Mouse (Mus musculus) layer of hippocampus, adult 6 months (tissue): ENCODE data around the gene Gm17654. TPM values are rescaled to one million over a fixed set of nuclear protein-coding genes. Genes with fewer than 3 reads are reported as not detected.

Experiments
- long read RNA-seq, 2 experiments: library from polyadenylated mRNA; unstranded; transcript quantifications; one replicate each; pipeline ENCODE4 v2.0.0; 2019 to 2020
- polyA plus RNA-seq: library from polyadenylated mRNA; unstranded; fragments of <200 nt; fragmentation: Nextera tagmentation; gene quantifications from 2 replicates; pipeline ENCODE4 v1.2.3, GENCODE M21; 2021

Gm17654 gene
- not detected in 2 replicates for polyA plus RNA-seq
- long read RNA-seq, experiment 1 = 0 reads
- long read RNA-seq, experiment 2 = 0 reads

DNA sequence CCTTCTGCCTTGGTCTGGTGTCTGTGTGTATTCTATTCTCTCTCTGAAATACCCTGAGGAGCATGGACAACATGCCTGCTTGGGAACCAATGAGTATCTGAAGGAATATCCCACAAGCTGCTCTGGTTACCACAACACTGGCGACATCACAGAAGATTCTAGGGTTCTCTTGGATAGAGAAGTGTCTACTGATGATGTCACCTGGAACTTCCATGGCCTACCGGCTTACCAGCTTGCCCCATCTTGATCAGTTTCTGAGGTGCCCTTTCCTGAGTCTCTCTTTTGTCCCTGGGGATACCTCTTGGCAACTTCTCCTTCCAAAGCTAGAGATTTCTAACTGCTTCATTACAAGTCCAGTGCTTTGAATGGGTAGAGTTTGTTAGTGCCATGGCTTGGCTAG, at the start of gene Gm17654:
Gene Gm17654 (minus strand): TSS at position 101 of the 400 bp plus-strand sequence.

DNA sequence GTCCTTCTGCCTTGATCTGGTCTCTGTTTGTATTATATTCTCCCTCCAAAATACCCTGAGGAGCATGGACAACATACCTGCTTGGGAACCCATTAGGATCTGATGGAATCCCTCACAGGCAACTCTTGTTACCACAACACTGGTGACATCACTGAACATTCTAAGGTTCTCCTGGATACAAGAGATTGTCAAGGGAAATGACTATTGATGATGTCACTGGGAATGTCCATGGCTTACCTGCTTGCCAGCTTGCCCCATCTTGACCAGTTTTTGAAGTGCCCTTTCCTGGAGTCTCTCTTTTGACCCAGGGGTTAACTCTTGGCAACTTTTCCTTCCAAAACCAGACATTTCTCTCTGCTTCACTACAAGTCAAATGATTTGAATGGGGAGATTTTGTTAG, 29.0 kb upstream of the Gm17654 start, which contains the start of gene Gm10375:
Gene Gm10375 (minus strand): TSS at position 101 of the 400 bp plus-strand sequence.

DNA sequence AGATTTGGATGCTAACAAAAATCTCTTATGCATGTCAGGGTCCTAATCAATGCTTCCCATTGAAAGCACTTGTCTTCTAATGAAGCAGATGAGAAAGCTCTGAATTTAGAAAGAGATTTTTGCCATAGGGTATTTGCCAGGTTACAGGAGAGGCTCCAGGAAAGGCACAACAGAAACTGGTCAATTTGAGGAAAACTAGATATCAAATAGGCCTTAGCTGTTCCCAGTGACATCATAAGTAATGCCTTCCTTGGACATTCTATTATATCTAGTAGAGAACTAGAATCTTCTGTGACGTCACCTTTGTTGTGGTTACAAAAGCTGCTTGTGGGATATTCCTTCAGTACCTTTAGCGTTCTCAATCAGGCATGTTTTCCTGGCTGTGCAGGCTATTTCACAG, 35.7 kb downstream of the Gm17654 start, which contains the start of gene Gm5799:
Gene Gm5799 (plus strand): TSS at position 301 of the 400 bp plus-strand sequence.

Other genes starting within 250 kb of the Gm17654 start
- not detected in 2 replicates for gene 1700001F09Rik, start 231.3 kb downstream of the Gm17654 start, polyA plus RNA-seq
- gene Gm8138, start 162.8 kb downstream of the Gm17654 start, polyA plus RNA-seq = not detected in 2 replicates
- not detected in 2 replicates for gene Gm5799, start 35.6 kb downstream of the Gm17654 start, polyA plus RNA-seq
- not detected in 2 replicates for gene Gm10375, start 28.9 kb upstream of the Gm17654 start, polyA plus RNA-seq
- not detected in 2 replicates for gene Gm8165, start 98.1 kb upstream of the Gm17654 start, polyA plus RNA-seq
- 0.35 TPM in 1 of 2 replicates, not detected in the other for gene Gm7324, start 118.7 kb upstream of the Gm17654 start, polyA plus RNA-seq
- gene Gm16506, start 148.3 kb upstream of the Gm17654 start, polyA plus RNA-seq = not detected in 2 replicates
- not detected in 2 replicates for gene Gm6526, start 168.7 kb upstream of the Gm17654 start, polyA plus RNA-seq
- gene Gm8180, start 205.6 kb upstream of the Gm17654 start, polyA plus RNA-seq = not detected in 2 replicates